Mouse (Mus musculus): ENCODE measurements around the gene Adamts3. TPM values are rescaled to one million over a fixed set of nuclear protein-coding genes. Genes with fewer than 3 reads are reported as not detected.

Gene Adamts3
- polyA plus RNA-seq, 1 experiment from 2014 or later: 4.3 TPM

DNA sequence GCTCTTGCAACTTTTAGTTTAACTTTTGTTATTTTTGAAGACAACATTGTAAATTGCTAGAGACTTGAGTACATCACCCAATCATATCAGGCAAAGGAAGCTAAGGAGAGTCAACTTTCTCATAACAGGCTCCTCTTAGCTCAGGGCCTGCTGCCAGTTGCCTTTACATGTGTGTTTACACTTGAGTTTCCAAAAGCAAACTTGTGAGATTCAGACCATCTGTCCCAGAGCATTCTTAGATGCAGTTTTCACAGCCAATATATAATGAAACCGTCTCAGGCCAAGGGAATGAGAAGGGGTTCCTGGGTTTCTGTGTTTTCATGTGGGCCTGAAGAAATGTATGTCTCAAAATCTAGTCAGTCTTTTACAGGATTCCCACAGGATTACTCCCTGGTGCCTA, 251.5 kb downstream of the Adamts3 start:
- Histone ChIP-seq H3K36me3 (no peaks in the 10 kb centered on the region), H3K27me3 (no peaks in the 10 kb centered on the region), H3K27ac (replicated peaks) (no peak overlapping the region), H3K9ac (no peak overlapping the region), H3K9me3 (replicated peaks) (no peaks in the 10 kb centered on the region), H3K4me3 (replicated peaks) (no peak overlapping the region), H3K4me1 (no peaks in the 10 kb centered on the region), H3K4me2 (replicated peaks) (no peak overlapping the region)
- no peak for ATAC-seq (ENCODE audit: insufficient number of reproducible peaks, low FRiP score, low TSS enrichment, low read depth)
- WGBS: 37% methylated on average over 1 of the region's 1 CpGs

Measured in embryonic facial prominence, embryonic 15.5 days (tissue).